Mouse (Mus musculus) hindbrain, embryonic 10.5 days (tissue): ENCODE data around the gene Txlnb. TPM values are rescaled to one million over a fixed set of nuclear protein-coding genes. Genes with fewer than 3 reads are reported as not detected.

ENCODE experiments used
- DNase-seq: peaks from one replicate; pipeline ENCODE4 v3.0.0-alpha.2; 2017; ENCODE audit warnings: low spot score
- H3K27ac ChIP-seq: fragments of 300-500 bp; sonication (generic); 2 replicates; pipeline ENCODE4 v1.5.1; 2016; ENCODE audit warnings: mild to moderate bottlenecking, moderate library complexity
- H3K27me3 ChIP-seq: fragments of 300-500 bp; sonication (generic); 2 replicates; pipeline ENCODE4 v1.6.1; 2016; ENCODE audit warnings: mild to moderate bottlenecking; ENCODE audit not compliant: poor library complexity, insufficient read depth, severe bottlenecking
- H3K36me3 ChIP-seq: fragments of 300-500 bp; sonication (generic); 2 replicates; pipeline ENCODE4 v1.6.1; 2016; ENCODE audit warnings: mild to moderate bottlenecking, moderate library complexity
- H3K4me1 ChIP-seq: fragments of 300-500 bp; sonication (generic); replicated peaks from 2 replicates; pipeline ENCODE4 v1.6.1; 2016; ENCODE audit warnings: mild to moderate bottlenecking
- H3K4me3 ChIP-seq: fragments of 300-500 bp; sonication (generic); 2 replicates; pipeline ENCODE4 v1.5.1; 2016; ENCODE audit warnings: mild to moderate bottlenecking, moderate library complexity
- H3K9me3 ChIP-seq: fragments of 300-500 bp; sonication (generic); 2 replicates; pipeline ENCODE4 v1.6.1; 2016; ENCODE audit warnings: mild to moderate bottlenecking, moderate library complexity
- WGBS: fragments of 180-500 bp; shearing (Covaris S2); methylation state at CpG from one replicate; pipeline ENCODE4 v1.1.7; 2016; 5-methylcytosine and 5-hydroxymethylcytosine counted together
- polyA plus RNA-seq: library from polyadenylated mRNA; unstranded; fragments of >200 nt; fragmentation: Nextera tagmentation; extraction: Ambion mirVana; gene quantifications from 2 replicates; pipeline ENCODE4 v1.2.1, GENCODE M21; 2016

The Txlnb gene
- polyA plus RNA-seq, 1 experiment from 2014 or later = 5.4 TPM

DNA sequence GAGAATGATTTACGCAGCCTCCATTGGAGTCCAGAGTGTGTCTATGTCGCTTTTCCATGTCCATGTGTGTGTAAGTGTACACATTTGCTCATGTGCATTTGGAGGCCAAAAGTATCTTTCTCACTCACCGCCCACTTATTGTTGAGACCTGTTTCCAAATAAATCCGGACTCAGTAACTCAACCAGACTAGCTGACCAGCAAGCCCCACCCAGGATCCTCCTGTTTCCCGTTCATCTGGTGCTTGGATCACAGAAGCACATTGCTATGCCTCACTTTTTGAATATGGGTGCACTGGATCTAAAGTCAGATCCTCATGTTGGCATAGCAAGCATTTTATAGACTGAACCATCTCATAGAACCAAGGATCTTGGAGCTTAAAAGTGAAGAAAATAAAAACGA, 39.0 kb downstream of the Txlnb start:
- H3K4me3 ChIP-seq = no peak overlapping the region
- 90% methylated on average over 6 of the region's 6 CpGs for WGBS
- no peak overlapping the region for H3K27ac ChIP-seq
- H3K4me1 ChIP-seq = peaks cover 25% of the 10 kb centered on the region
- H3K36me3 ChIP-seq = 0 out of 2 replicates have a peak, but pooled peaks cover 4% of the 10 kb centered on the region
- no peak for DNase-seq
- H3K9me3 ChIP-seq = no peaks in the 10 kb centered on the region
- H3K27me3 ChIP-seq = no peaks in the 10 kb centered on the region

DNA sequence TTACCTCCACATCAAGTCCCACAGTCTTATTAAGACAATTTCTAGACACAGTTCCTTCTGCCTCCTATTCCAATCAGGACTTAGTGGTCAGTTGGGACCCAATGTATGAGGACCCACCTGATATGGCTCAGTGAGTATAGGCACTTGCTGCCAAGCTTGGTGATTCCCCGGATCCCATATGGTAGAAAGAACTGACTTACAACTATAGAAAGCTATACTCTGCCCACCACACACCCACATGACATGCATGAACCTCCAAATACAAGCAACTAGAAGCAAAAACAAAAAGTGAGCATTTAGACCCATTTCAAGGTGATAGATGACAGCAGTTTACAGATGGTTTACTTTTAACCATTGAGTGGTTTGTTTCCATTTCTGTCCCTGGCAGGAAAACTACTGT, 40.2 kb downstream of the Txlnb start:
- no peak overlapping the region for H3K4me3 ChIP-seq
- no peaks in the 10 kb centered on the region for H3K27me3 ChIP-seq
- H3K36me3 ChIP-seq = peaks cover 15% of the 10 kb centered on the region; the same call in 1 of the 2 replicates
- DNase-seq = no peak
- H3K27ac ChIP-seq = no peak overlapping the region
- no peaks in the 10 kb centered on the region for H3K9me3 ChIP-seq
- 94% methylated on average over 1 of the region's 1 CpGs for WGBS
- peaks cover 14% of the 10 kb centered on the region for H3K4me1 ChIP-seq

DNA sequence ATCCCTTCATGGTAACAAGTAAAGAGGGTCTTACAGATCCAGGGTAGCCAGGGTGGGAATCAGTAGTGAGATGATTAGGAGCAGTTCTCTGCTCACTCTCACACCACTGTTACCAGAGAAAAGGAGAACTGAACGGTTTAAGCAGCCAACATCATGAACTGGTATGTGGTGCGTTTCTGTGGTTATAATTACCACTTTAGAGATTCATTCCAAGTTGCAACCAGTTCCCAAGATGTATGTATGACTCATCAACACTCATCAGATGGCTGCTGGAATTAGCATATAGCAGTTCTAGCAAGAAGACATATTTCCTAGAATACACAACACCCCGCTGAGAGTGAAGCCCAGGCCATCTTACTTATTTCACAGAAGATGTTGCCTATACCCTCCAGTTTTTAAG, 46.0 kb downstream of the Txlnb start:
- peaks cover 2% of the 10 kb centered on the region; the same call in 1 of the 2 replicates for H3K9me3 ChIP-seq
- WGBS = 94% methylated on average over 3 of the region's 3 CpGs
- no peak overlapping the region for H3K27ac ChIP-seq
- no peaks in the 10 kb centered on the region for H3K27me3 ChIP-seq
- no peaks in the 10 kb centered on the region for H3K4me1 ChIP-seq
- H3K4me3 ChIP-seq = no peak overlapping the region
- peaks cover 35% of the 10 kb centered on the region for H3K36me3 ChIP-seq
- no peak for DNase-seq

DNA sequence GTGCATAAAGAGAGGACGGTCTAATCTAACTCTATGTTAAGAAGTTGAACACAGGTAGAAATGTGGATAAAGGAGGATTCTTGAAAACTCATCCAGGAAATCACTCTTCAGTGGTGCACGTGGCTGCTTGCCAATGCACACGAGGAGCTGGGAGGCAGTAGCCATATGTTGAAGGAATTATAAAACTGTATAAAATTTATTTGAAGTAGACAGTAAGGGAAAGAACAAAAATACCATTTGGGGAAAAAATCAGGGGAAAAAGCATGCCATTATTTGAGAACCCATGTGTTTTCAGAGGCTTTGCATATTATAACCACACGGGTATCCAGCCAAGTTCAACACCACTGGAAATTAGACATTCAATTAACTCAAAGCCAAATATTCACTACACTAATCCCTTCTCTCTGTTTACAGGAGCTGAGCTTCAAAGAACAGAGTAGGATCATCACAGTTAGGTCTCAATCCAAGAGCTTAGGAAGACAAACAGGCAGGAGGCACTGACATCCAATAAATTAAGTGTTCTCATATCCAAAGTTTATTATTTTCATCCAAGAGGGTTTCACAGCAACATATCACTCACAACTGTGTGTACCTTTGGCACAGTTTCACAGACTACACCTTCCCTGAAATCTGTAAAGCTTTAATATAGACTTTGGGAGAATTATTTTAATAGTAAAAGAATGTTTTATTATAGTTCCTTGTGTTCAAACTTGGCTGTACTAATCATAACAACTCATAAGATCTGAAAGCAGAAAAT, 48.9 kb downstream of the Txlnb start:
- H3K27me3 ChIP-seq = no peaks in the 10 kb centered on the region
- no peak for DNase-seq
- H3K36me3 ChIP-seq = peaks cover 31% of the 10 kb centered on the region
- no peak overlapping the region for H3K4me3 ChIP-seq
- no peak overlapping the region for H3K27ac ChIP-seq
- 86% methylated on average over 4 of the region's 4 CpGs for WGBS
- H3K9me3 ChIP-seq = peaks cover 6% of the 10 kb centered on the region; the same call in 1 of the 2 replicates
- H3K4me1 ChIP-seq = no peaks in the 10 kb centered on the region

DNA sequence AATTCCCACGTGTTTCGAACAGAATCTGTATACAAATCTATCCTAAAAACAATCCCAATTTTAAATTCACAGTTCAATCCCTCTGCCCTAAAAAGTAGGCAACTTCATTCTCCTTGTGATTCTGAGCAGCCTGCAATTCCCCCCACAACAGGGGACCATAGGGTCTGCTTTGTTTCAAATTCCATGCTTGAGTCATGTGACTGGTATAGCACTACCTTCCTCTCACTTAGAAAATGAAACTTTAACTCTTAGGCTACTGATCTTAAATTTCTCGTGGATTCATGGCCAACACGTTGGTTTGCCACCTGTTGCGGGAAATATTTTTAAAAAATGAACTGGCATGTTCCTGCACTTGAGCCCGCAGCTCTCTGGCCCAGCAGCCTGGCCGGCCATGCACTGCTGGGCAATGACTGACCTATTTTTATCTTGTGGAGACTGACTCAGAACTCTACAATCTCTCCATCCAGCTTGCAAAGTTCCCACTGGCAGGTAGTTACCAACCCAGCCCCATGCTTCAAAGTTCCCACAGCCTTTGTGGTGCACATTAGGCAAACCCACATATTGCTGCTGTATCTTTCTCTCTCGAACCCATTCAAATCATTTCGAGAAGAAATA, 61.7 kb downstream of the Txlnb start:
- H3K27me3 ChIP-seq = no peaks in the 10 kb centered on the region
- no peak overlapping the region for H3K4me3 ChIP-seq
- H3K27ac ChIP-seq = no peak overlapping the region
- H3K4me1 ChIP-seq = no peaks in the 10 kb centered on the region
- H3K36me3 ChIP-seq = no peaks in the 10 kb centered on the region
- 91% methylated on average over 9 of the region's 9 CpGs for WGBS
- no peak for DNase-seq
- H3K9me3 ChIP-seq = no peaks in the 10 kb centered on the region

DNA sequence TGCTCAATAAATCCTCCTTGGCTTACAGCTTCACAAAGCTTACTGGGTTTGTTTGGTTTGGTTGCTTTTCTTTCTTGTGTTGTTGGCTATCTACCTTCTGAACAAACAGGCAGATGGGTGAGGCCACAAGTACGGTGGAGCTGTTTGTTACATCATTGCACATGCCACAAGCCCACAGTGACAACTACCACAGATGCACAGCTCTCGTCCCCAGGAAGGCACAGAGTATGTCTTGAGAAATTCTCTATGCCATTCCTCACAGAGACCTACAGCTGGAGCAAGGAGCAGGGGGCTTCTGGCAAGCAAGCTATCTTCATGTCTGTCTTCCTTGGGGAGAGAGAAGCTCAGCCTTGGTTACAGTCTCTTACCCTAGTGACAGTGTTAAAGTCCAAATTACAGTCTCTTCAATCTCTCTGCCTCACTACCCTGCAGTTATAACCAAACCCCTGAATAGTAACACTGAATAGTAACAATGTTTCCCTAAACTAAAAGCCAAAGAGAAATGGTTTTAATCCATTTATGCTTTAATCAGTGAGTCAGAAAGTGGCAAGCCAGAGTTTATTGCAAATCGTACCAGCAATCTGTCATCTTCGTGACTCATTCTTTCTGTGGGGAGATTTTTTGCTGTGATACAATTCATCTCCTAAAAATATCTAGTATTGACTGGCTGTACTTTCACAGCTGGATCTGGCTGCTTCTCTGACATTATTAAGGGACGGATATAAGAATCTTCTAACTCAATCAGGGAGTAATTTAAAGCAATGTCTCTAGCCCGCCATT, 64.9 kb downstream of the Txlnb start:
- H3K4me3 ChIP-seq = no peak overlapping the region
- H3K36me3 ChIP-seq = no peaks in the 10 kb centered on the region
- 88% methylated on average over 6 of the region's 6 CpGs for WGBS
- H3K27me3 ChIP-seq = no peaks in the 10 kb centered on the region
- no peaks in the 10 kb centered on the region for H3K9me3 ChIP-seq
- H3K27ac ChIP-seq = no peak overlapping the region
- no peaks in the 10 kb centered on the region for H3K4me1 ChIP-seq
- DNase-seq = no peak

DNA sequence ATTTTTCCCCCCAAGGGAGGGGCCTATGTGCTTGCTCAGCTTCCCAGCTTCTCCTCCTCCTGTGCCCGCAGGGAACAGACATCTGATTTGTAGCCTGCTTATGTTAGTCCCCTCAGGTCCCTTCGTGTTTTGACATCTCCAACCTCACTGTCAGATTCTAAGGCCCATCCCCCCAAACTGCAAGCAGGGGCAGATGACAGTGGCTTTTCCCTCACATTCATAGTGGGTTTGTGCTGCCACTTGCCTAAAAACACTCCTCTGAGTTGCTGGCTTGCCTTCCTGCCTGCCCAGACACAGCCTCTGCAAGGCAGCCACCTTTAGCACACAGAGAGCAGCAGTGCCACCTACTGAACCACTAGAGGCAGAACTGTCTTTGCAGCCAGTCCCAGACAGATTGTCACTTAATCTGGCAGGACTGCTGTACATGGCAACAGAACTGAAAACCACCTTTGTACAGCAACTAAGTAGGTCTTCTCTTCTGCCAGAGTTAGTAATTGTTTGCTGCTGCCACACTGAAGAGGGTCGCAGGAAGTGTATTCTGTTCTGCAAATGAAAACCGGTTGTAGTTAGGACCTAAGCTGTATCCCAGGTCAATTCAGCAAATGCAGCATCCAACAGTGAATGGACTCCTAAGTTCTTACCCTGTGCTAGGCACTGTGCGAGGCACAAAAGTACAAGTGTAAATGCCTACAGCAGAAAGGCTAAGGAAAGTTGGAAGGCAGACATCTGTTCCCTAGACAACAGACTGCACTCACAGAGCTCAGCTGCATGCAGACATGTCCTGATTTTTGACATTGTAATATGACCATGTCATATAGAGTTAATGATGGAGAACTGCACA, 74.0 kb downstream of the Txlnb start:
- Histone ChIP-seq H3K36me3 (no peaks in the 10 kb centered on the region), H3K4me1 (peaks cover 7% of the 10 kb centered on the region), H3K4me3 (no peak overlapping the region), H3K9me3 (0 out of 2 replicates have a peak, but pooled peaks cover 3% of the 10 kb centered on the region), H3K27me3 (no peaks in the 10 kb centered on the region), H3K27ac (peak overlapping the region; percentile 75)
- peak; percentile 73 for DNase-seq
- 34% methylated on average over 5 of the region's 5 CpGs for WGBS

DNA sequence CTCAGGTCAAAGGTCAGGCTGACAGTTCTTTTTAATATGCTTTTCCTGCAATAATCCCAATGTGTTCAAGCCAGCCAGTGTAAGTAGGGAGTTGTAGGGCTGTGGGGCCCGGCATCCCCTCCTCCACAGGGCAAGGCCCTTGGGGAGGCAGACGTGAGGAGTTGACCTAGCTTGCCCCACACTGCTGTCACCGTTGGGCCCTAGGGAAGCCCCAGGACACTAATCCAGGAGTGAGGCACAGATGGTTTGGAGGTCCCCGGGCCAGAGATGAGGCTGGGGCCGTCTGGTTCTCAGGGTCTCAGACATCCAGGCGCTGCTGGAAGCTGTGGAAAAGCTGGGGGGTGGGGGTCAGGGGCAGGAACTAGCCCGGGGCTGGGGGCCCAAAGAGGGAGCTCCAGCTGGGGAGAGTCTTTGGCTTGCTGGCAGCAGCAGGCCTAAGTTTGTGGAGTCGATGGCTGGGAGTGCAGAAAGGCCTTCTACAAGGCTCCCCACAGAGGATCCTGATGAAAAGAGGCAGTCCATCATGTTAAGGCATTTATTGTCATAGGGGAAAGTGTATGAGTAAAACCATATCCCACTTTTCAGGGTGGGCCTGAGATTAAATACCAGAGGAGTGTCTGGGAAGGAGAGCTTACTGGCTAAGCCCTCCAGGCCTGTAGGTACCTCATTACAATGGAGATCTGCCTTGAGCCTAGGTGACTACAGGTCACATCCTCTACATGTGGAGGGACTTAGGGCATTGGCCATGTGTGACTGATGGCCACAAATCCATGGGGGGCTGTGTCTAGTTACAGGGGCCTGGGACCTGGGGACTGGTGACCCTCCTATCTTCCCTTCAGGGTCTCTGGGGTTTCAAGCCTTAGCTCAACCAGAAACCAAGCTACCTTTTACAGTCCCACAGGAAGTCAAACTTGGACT, 82.2 kb downstream of the Txlnb start:
- H3K27me3 ChIP-seq = no peaks in the 10 kb centered on the region
- peaks cover 17% of the 10 kb centered on the region for H3K4me1 ChIP-seq
- H3K4me3 ChIP-seq = no peak overlapping the region
- 23% methylated on average over 8 of the region's 8 CpGs for WGBS
- peak overlapping the region; percentile 59 for H3K27ac ChIP-seq
- H3K36me3 ChIP-seq = no peaks in the 10 kb centered on the region
- peak; percentile 45 for DNase-seq
- H3K9me3 ChIP-seq = no peaks in the 10 kb centered on the region

DNA sequence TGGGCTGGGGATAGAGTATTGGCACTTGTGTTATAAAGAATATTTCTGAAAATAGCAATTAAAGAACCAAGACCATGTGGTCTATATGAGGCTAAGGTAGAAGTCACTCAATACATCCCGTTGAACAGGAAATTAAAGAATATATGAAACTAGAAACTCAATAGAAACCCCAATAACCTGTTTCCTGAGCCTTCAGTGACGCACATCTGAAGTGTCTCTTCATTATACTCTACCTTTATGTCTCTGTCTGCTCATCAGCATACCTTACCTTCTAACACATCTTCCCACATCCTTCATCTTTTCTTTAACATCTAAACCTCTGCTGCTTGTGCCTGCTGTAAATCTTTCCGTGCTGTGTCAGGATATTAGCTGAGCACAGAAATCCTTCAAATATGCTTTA, 84.0 kb downstream of the Txlnb start:
- DNase-seq = no peak
- 95% methylated on average over 3 of the region's 3 CpGs for WGBS
- no peak overlapping the region for H3K27ac ChIP-seq

DNA sequence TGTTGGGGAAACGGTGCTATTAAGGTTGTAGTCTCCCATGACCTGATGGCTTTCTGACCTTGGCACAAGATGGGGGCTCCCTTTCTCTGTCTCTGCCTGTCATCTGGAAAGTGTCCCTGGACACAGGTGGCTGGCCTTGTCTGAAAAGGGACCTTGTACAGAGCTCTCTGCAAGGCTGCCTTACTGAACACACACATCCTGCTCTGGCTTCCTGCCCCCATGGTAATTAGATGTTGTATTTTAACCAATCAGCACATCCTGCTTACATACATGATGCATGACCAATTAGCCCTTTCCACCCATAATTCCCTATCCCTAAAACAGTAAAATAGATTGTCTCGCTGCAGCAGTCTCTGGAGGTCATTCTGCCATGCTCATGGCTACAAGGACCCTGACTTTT, 84.7 kb downstream of the Txlnb start:
- no peak for DNase-seq
- 90% methylated on average over 2 of the region's 2 CpGs for WGBS
- peaks cover 17% of the 10 kb centered on the region for H3K4me1 ChIP-seq

More for the DNA sequence above, 84.0 kb downstream of the Txlnb start:
- H3K9me3 ChIP-seq = no peaks in the 10 kb centered on the region
- no peak overlapping the region for H3K4me3 ChIP-seq
- H3K27me3 ChIP-seq = no peaks in the 10 kb centered on the region
- H3K4me1 ChIP-seq = peaks cover 17% of the 10 kb centered on the region
- no peaks in the 10 kb centered on the region for H3K36me3 ChIP-seq

More for the DNA sequence above, 84.7 kb downstream of the Txlnb start:
- no peaks in the 10 kb centered on the region for H3K27me3 ChIP-seq
- no peak overlapping the region for H3K27ac ChIP-seq
- no peak overlapping the region for H3K4me3 ChIP-seq
- H3K36me3 ChIP-seq = no peaks in the 10 kb centered on the region
- H3K9me3 ChIP-seq = no peaks in the 10 kb centered on the region
